14 mouse cellular contexts compared by ENCODE assay signal in the genomic region with DNA sequence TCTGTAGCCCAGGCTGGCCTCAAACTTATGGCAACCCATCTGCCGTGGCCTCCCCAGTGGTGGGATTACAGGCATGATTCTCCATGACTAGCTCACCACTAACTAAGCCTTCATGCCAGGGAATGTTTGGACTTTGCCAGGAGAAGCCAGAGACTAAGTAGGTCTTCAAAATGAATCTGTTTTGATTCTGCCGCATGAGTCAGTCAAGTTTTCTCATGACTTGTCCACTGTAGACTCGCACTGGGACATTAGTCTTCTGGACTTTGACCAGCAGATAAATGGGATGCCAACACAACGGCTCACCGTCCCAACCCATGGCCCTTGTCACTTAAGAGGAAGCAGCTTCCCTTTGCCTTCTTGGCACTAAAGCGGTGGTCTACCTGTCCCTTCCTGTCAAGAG.
"Had no signal": no experiment of that assay in that cellular context is flagged by ENCODE, and none has a peak within 500 bp of the region (broad histone marks: within the 10 kb centered on the region; RNA-seq: fewer than 3 reads in every experiment).

No protein-coding gene starts in this region.

- H3K27me3 ChIP-seq: stomach, embryonic 15.5 days had no signal

- H3K27ac ChIP-seq: layer of hippocampus, adult 2 months; liver, embryonic 14.5 days; midbrain, embryonic 10.5 days; neural tube, embryonic 12.5 days; stomach, embryonic 15.5 days had no signal

- H3K9ac ChIP-seq: liver, embryonic 14.5 days; neural tube, embryonic 12.5 days; stomach, embryonic 15.5 days had no signal

- H3K36me3 ChIP-seq: neural tube, embryonic 12.5 days; stomach, embryonic 15.5 days had no signal

- H3K9me3 ChIP-seq: midbrain, embryonic 10.5 days; neural tube, embryonic 12.5 days; stomach, embryonic 15.5 days had no signal

- H3K4me3 ChIP-seq: layer of hippocampus, adult 2 months; midbrain, embryonic 10.5 days; neural tube, embryonic 12.5 days; stomach, embryonic 15.5 days had no signal

- DNase-seq: kidney, postnatal 10 days; kidney, postnatal 4 days; left cerebral cortex, postnatal 4 days; lung, adult 2 months; lung, postnatal 4 days; midbrain, embryonic 14.5 days; spleen, adult 18-20 months; thymus, postnatal 36 days had no signal

- ATAC-seq: lung, postnatal 0 days had no signal

- H3K4me2 ChIP-seq: neural tube, embryonic 12.5 days; stomach, embryonic 15.5 days had no signal
